Mouse (Mus musculus): ENCODE data around the gene Ppp1cc. TPM values are rescaled to one million over a fixed set of nuclear protein-coding genes. Genes with fewer than 3 reads are reported as not detected.
A peak's percentile ranks its signal among the peaks of the same experiment; 100 is the strongest.

Gene Ppp1cc
- polyA plus RNA-seq (2011; ENCODE audit: insufficient read depth, insufficient read length, low read depth, missing spikeins), result 437 and 458 TPM in 2 replicates

- peak within 1 kb of the TSS; percentile 93 for H3K27ac ChIP-seq (ENCODE audit: insufficient read depth, low read length)
- H3K36me3 ChIP-seq (ENCODE audit: control insufficient read depth, insufficient read depth, low read length, poor library complexity, severe bottlenecking), result peaks cover 29% of the 10 kb centered on the region
- TF ChIP-seq EP300 (IDR thresholded peaks at IDR 0.05; ENCODE audit: insufficient read depth, low read depth, low read length) (peak; percentile 82), CTCF (IDR thresholded peaks at IDR 0.05; ENCODE audit: low read depth, low read length) (no peak), POLR2A (IDR thresholded peaks at IDR 0.05; ENCODE audit: insufficient read depth, low read length) (peak; percentile 96)
- H3K4me1 ChIP-seq (ENCODE audit: control insufficient read depth, insufficient read depth, low read length), result peaks cover 13% of the 10 kb centered on the region
- H3K9ac ChIP-seq (ENCODE audit: low read depth, poor library complexity, severe bottlenecking), result peak within 1 kb of the TSS; percentile 95
- H3K27me3 ChIP-seq (ENCODE audit: control insufficient read depth, insufficient read depth, low read length, poor library complexity, severe bottlenecking), result no peaks in the 10 kb centered on the region
- H3K9me3 ChIP-seq (replicated peaks; ENCODE audit: control insufficient read depth, insufficient read depth, low read length, poor library complexity, severe bottlenecking), result no peaks in the 10 kb centered on the region
- peak within 1 kb of the TSS; percentile 92 for H3K4me3 ChIP-seq (ENCODE audit: low read depth, low read length)
These were observed at the start of gene Ppp1cc for GRCm38 (mm10) chr5:122157827-122158381. Ppp1cc (plus strand) TSS chr5:122158278.

GRCm38 (mm10) chr5:122109325-122110060, 48.6 kb upstream of the Ppp1cc start:
- Histone ChIP-seq H3K9me3 (replicated peaks; ENCODE audit: control insufficient read depth, insufficient read depth, low read length, poor library complexity, severe bottlenecking) (no peaks in the 10 kb centered on the region), H3K4me1 (ENCODE audit: control insufficient read depth, insufficient read depth, low read length) (peaks cover 2% of the 10 kb centered on the region), H3K4me3 (ENCODE audit: low read depth, low read length) (no peak overlapping the region), H3K36me3 (ENCODE audit: control insufficient read depth, insufficient read depth, low read length, poor library complexity, severe bottlenecking) (no peaks in the 10 kb centered on the region), H3K27ac (ENCODE audit: insufficient read depth, low read length) (no peak overlapping the region), H3K9ac (ENCODE audit: low read depth, poor library complexity, severe bottlenecking) (no peak overlapping the region), H3K27me3 (ENCODE audit: control insufficient read depth, insufficient read depth, low read length, poor library complexity, severe bottlenecking) (no peaks in the 10 kb centered on the region)
- TF ChIP-seq POLR2A (IDR thresholded peaks at IDR 0.05; ENCODE audit: insufficient read depth, low read length), result no peak
- TF ChIP-seq EP300 (IDR thresholded peaks at IDR 0.05; ENCODE audit: insufficient read depth, low read depth, low read length), result no peak
- no peak for TF ChIP-seq CTCF (IDR thresholded peaks at IDR 0.05; ENCODE audit: low read depth, low read length)

GRCm38 (mm10) chr5:122110625-122111024, 47.5 kb upstream of the Ppp1cc start:
- TF ChIP-seq POLR2A (IDR thresholded peaks at IDR 0.05; ENCODE audit: insufficient read depth, low read length) (no peak), CTCF (IDR thresholded peaks at IDR 0.05; ENCODE audit: low read depth, low read length) (no peak), EP300 (IDR thresholded peaks at IDR 0.05; ENCODE audit: insufficient read depth, low read depth, low read length) (no peak)
- H3K9me3 ChIP-seq (replicated peaks; ENCODE audit: control insufficient read depth, insufficient read depth, low read length, poor library complexity, severe bottlenecking), result no peaks in the 10 kb centered on the region
- H3K4me3 ChIP-seq (ENCODE audit: low read depth, low read length), result no peak overlapping the region
- no peaks in the 10 kb centered on the region for H3K36me3 ChIP-seq (ENCODE audit: control insufficient read depth, insufficient read depth, low read length, poor library complexity, severe bottlenecking)
- H3K27me3 ChIP-seq (ENCODE audit: control insufficient read depth, insufficient read depth, low read length, poor library complexity, severe bottlenecking), result no peaks in the 10 kb centered on the region
- H3K27ac ChIP-seq (ENCODE audit: insufficient read depth, low read length), result no peak overlapping the region
- peaks cover 2% of the 10 kb centered on the region for H3K4me1 ChIP-seq (ENCODE audit: control insufficient read depth, insufficient read depth, low read length)
- no peak overlapping the region for H3K9ac ChIP-seq (ENCODE audit: low read depth, poor library complexity, severe bottlenecking)

- H3K4me1 ChIP-seq (ENCODE audit: control insufficient read depth, insufficient read depth, low read length), result peaks cover 2% of the 10 kb centered on the region
- H3K9ac ChIP-seq (ENCODE audit: low read depth, poor library complexity, severe bottlenecking), result 0 out of 2 replicates have a peak overlapping the region, but pooled peaks have one; percentile 10
- no peaks in the 10 kb centered on the region for H3K36me3 ChIP-seq (ENCODE audit: control insufficient read depth, insufficient read depth, low read length, poor library complexity, severe bottlenecking)
- H3K27ac ChIP-seq (ENCODE audit: insufficient read depth, low read length), result no peak overlapping the region
- peak overlapping the region; percentile 22 for H3K4me3 ChIP-seq (ENCODE audit: low read depth, low read length)
- TF ChIP-seq POLR2A (IDR thresholded peaks at IDR 0.05; ENCODE audit: insufficient read depth, low read length) (no peak), EP300 (IDR thresholded peaks at IDR 0.05; ENCODE audit: insufficient read depth, low read depth, low read length) (0 out of 2 replicates have a peak, but pooled peaks have one; percentile 12), CTCF (IDR thresholded peaks at IDR 0.05; ENCODE audit: low read depth, low read length) (peak; percentile 31)
- no peaks in the 10 kb centered on the region for H3K27me3 ChIP-seq (ENCODE audit: control insufficient read depth, insufficient read depth, low read length, poor library complexity, severe bottlenecking)
- no peaks in the 10 kb centered on the region for H3K9me3 ChIP-seq (replicated peaks; ENCODE audit: control insufficient read depth, insufficient read depth, low read length, poor library complexity, severe bottlenecking)
These were observed 46.8 kb upstream of the Ppp1cc start for GRCm38 (mm10) chr5:122111091-122111932.

- Histone ChIP-seq H3K36me3 (ENCODE audit: control insufficient read depth, insufficient read depth, low read length, poor library complexity, severe bottlenecking) (no peaks in the 10 kb centered on the region), H3K9me3 (replicated peaks; ENCODE audit: control insufficient read depth, insufficient read depth, low read length, poor library complexity, severe bottlenecking) (no peaks in the 10 kb centered on the region), H3K27me3 (ENCODE audit: control insufficient read depth, insufficient read depth, low read length, poor library complexity, severe bottlenecking) (no peaks in the 10 kb centered on the region), H3K4me1 (ENCODE audit: control insufficient read depth, insufficient read depth, low read length) (peaks cover 2% of the 10 kb centered on the region), H3K9ac (ENCODE audit: low read depth, poor library complexity, severe bottlenecking) (0 out of 2 replicates have a peak overlapping the region, but pooled peaks have one; percentile 10), H3K27ac (ENCODE audit: insufficient read depth, low read length) (no peak overlapping the region), H3K4me3 (ENCODE audit: low read depth, low read length) (peak overlapping the region; percentile 22)
- TF ChIP-seq POLR2A (IDR thresholded peaks at IDR 0.05; ENCODE audit: insufficient read depth, low read length), result no peak
- no peak for TF ChIP-seq EP300 (IDR thresholded peaks at IDR 0.05; ENCODE audit: insufficient read depth, low read depth, low read length)
- TF ChIP-seq CTCF (IDR thresholded peaks at IDR 0.05; ENCODE audit: low read depth, low read length), result no peak
These were observed 46.2 kb upstream of the Ppp1cc start for GRCm38 (mm10) chr5:122111933-122112248.
